11 mouse cellular contexts compared by ENCODE assay signal in the genomic region with DNA sequence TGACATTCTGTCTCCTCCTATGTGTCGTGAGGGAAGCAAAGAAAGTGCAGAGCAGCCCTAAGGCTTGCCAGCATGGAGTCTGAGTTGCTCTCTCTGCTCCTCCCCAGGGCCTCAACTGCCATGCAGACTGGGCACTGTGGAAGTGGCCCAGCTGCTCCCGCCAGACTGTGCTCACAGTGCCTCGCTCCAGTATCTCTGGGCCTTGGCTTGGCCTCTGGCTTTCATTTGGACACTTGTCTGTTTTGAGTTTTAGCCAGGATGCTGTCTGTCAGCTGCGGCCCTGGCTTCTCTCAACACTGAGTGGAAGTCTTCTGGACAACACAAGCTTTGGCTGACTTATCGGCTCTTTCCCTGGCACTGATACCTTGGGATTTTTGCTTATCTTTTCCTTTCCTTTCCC. TPM values are rescaled to one million over a fixed set of nuclear protein-coding genes. Genes with fewer than 3 reads are reported as not detected.
A peak's percentile ranks its signal among the peaks of the same experiment; 100 is the strongest.
DNase-seq lines count a peak whose midpoint lies in the region.
"Had no signal": no experiment of that assay in that cellular context is flagged by ENCODE, and none has a peak within 500 bp of the region (broad histone marks: within the 10 kb centered on the region; RNA-seq: fewer than 3 reads in every experiment).

No protein-coding gene starts in this region.

- intact Hi-C loops in heart, postnatal 25 days (cut with DNase I), result loop anchor here (5.0 kb wide), 3 partner anchors 48 to 107 kb away; a partner anchor contains a TSS

- DNase-seq in adrenal gland, postnatal 10 days, result peak; percentile 24
- no peak for DNase-seq in adrenal gland, adult 8-10 months
- peak; percentile 33 for DNase-seq in adipocyte (ENCODE audit: low spot score)
- DNase-seq in gastrocnemius, postnatal 10 days, result peak; percentile 33
- DNase-seq in heart, postnatal 25 days (ENCODE audit: low spot score), result peak; percentile 47
- no peak for DNase-seq in kidney, adult 9 months
- DNase-seq in right cerebral cortex, postnatal 25 days, result no peak
- no peak for DNase-seq in thymus, postnatal 10 days (ENCODE audit: low spot score in 2 of 2)
- DNase-seq: right cerebral cortex, postnatal 14 days had no signal

RNA-seq across cellular contexts. Expression of a gene that starts 49.0 kb away (rescaled TPM):
- total RNA-seq in adrenal gland, postnatal 10 days (2021), result 10 to 100 TPM; 10.2 to 11.7 TPM
- 10 to 100 TPM in 2 of 4 experiments, 1 to 10 TPM in 2; 5.5 to 33.1 (median 13.5) TPM for total RNA-seq in adrenal gland, adult 8-10 months (2022)
- 100 to 1,000 TPM; 102 to 106 TPM for total RNA-seq in gastrocnemius, postnatal 10 days (2021)
- total RNA-seq in heart, postnatal 25 days (2021), result 100 to 1,000 TPM; 213 to 228 TPM
- total RNA-seq: common myeloid progenitor, adult 5-6 weeks; granulocyte monocyte progenitor cell, adult 5-6 weeks had no signal

Comparison
In these comparisons a context has a peak if more than half of its experiments do, and no peak if none do; other contexts are left out.
1. DNase-seq: peak in adrenal gland, postnatal 10 days (single experiment), adipocyte (single experiment), gastrocnemius, postnatal 10 days (single experiment) and heart, postnatal 25 days (single experiment); none in adrenal gland, adult 8-10 months (single experiment), kidney, adult 9 months (single experiment), right cerebral cortex, postnatal 25 days (single experiment) and thymus, postnatal 10 days (0 of 2).